In the genomic region with DNA sequence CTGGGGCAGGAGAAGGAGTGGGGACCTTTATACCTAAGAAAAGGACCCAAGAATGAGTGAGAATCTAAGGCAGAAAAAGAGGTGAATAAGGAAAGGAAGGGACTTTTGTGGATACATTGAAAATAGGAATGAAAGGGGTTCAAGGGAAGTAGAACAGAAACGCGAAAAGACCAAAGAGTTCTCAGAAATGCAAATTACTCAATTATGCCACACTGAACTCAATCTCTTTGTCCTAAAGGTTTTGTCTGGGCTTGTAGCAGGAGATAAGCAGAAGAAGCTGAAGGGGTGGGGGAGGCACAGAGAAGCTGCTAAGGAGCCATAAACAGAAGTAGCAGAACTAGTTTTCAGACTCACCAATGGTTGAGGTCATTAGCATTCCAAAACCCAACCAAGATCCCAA, we compare ENCODE assay signal across 21 mouse cellular contexts. TPM values are rescaled to one million over a fixed set of nuclear protein-coding genes. Genes with fewer than 3 reads are reported as not detected.
A peak's percentile ranks its signal among the peaks of the same experiment; 100 is the strongest.
DNase-seq lines count a peak whose midpoint lies in the region; ATAC-seq and TF ChIP-seq lines count a peak whose summit lies in the region.
"Had no signal": no experiment of that assay in that cellular context is flagged by ENCODE, and none has a peak within 500 bp of the region (broad histone marks: within the 10 kb centered on the region; RNA-seq: fewer than 3 reads in every experiment).

No protein-coding gene starts in this region.

- peak; percentile 23; the same call in 1 of the 2 replicates for TF ChIP-seq EP300 in CH12.LX (IDR thresholded peaks at IDR 0.05; ENCODE audit: low read length)

- TF ChIP-seq CTCF in CH12.LX (conservative IDR thresholded peaks at IDR 0.05 in 1 of 2, IDR thresholded peaks at IDR 0.05 in 1 of 2; ENCODE audit: low read depth in 2 of 2, low read length in 2 of 2): no peak
- TF ChIP-seq CTCF in G1E (IDR thresholded peaks at IDR 0.05; ENCODE audit: low read depth, low read length): no peak

- peak overlapping the region; percentile 63; the same call in 1 of the 2 replicates for H3K4me2 ChIP-seq in CH12.LX (ENCODE audit: insufficient read depth, low read depth, poor library complexity, severe bottlenecking)
- no peak overlapping the region for H3K4me2 ChIP-seq in forebrain, embryonic 12.5 days
- H3K4me2 ChIP-seq: embryonic facial prominence, embryonic 12.5 days had no signal

- ATAC-seq in G1E (ENCODE audit: extremely low read depth, insufficient number of reproducible peaks, low FRiP score, poor library complexity, severe bottlenecking): no peak
- no peak for ATAC-seq in forebrain, embryonic 12.5 days (ENCODE audit: low FRiP score)
- ATAC-seq: CD4-positive, CD25-positive, alpha-beta regulatory T cell, adult 4 months; forebrain, embryonic 14.5 days; forebrain, embryonic 16.5 days; Patski had no signal

- peak; percentile 48 for DNase-seq in CH12.LX (ENCODE audit: extremely low read depth)
- peak; percentile 2 for DNase-seq in G1E (ENCODE audit: low spot score)
- DNase-seq in R1 (ENCODE audit: low read depth, low spot score): peak; percentile 31
- no peak for DNase-seq in spleen, postnatal 14 days (ENCODE audit: low spot score in 2 of 2)
- DNase-seq in kidney, postnatal 10 days: no peak
- DNase-seq: adrenal gland, adult 2 months; adrenal gland, postnatal 10 days; adrenal gland, postnatal 25 days; B cell, adult 2 months; cerebellum, adult 11-12 months; cerebellum, adult 2 months; cerebellum, adult 9-10 months; cerebellum, postnatal 10 days; cerebellum, postnatal 25 days had no signal

- H3K27me3 ChIP-seq in CH12.LX (replicated peaks) (no peaks in the 10 kb centered on the region), G1E (ENCODE audit: insufficient read depth, low read length) (peaks cover 7% of the 10 kb centered on the region; the same call in 1 of the 2 replicates)
- H3K27me3 ChIP-seq in forebrain, embryonic 12.5 days: no peaks in the 10 kb centered on the region
- H3K27me3 ChIP-seq: embryonic facial prominence, embryonic 12.5 days had no signal

- H3K4me1 ChIP-seq in CH12.LX (ENCODE audit: control insufficient read depth in 1 of 2, insufficient read depth in 2 of 2) (peaks cover 0 to 25% of the 10 kb centered on the region in 2 experiments; a peak in 2 of 4 replicates), G1E (ENCODE audit: insufficient read depth, low read depth, low read length) (peaks cover 7% of the 10 kb centered on the region)
- no peaks in the 10 kb centered on the region for H3K4me1 ChIP-seq in forebrain, embryonic 12.5 days
- H3K4me1 ChIP-seq: embryonic facial prominence, embryonic 10.5 days; embryonic facial prominence, embryonic 12.5 days had no signal

- no peak overlapping the region for H3K4me3 ChIP-seq in CH12.LX (replicated peaks in 1 of 3; ENCODE audit: low read depth in 2 of 3, low read length in 2 of 3, poor library complexity in 1 of 3)
- no peak overlapping the region for H3K4me3 ChIP-seq in G1E (ENCODE audit: low read depth, low read length)
- no peak overlapping the region for H3K4me3 ChIP-seq in forebrain, embryonic 12.5 days (replicated peaks)
- H3K4me3 ChIP-seq: embryonic facial prominence, embryonic 10.5 days; embryonic facial prominence, embryonic 12.5 days had no signal

- no peaks in the 10 kb centered on the region for H3K9me3 ChIP-seq in CH12.LX (replicated peaks; ENCODE audit: low read length)
- H3K9me3 ChIP-seq in G1E (replicated peaks): no peaks in the 10 kb centered on the region
- no peaks in the 10 kb centered on the region for H3K9me3 ChIP-seq in forebrain, embryonic 12.5 days
- H3K9me3 ChIP-seq: embryonic facial prominence, embryonic 10.5 days; embryonic facial prominence, embryonic 12.5 days had no signal

- in situ Hi-C loops in CH12.LX (cut with MboI; ENCODE audit: low pct_ligation_motif_present, low pct_unique_long_range_greater_than_20kb, low sequenced_read_pairs): loop anchor here (10.0 kb wide), 1 partner anchor 49 kb away; no protein-coding TSS in a partner anchor

- TF ChIP-seq POLR2A in CH12.LX (IDR thresholded peaks at IDR 0.05; ENCODE audit: low read depth, low read length): no peak

- H3K36me3 ChIP-seq in CH12.LX (replicated peaks in 1 of 2; ENCODE audit: control insufficient read depth in 1 of 2, insufficient read depth in 1 of 2, low read length in 1 of 2) (no peaks in the 10 kb centered on the region), G1E (replicated peaks) (no peaks in the 10 kb centered on the region)
- no peaks in the 10 kb centered on the region for H3K36me3 ChIP-seq in forebrain, embryonic 12.5 days (replicated peaks)
- H3K36me3 ChIP-seq: embryonic facial prominence, embryonic 10.5 days; embryonic facial prominence, embryonic 12.5 days had no signal

- dilution Hi-C loops in CH12.LX (cut with MboI; ENCODE audit: extremely low pct_ligation_motif_present, extremely low pct_unique_long_range_greater_than_20kb, low sequenced_read_pairs): no loop called here

- H3K9ac ChIP-seq in CH12.LX (ENCODE audit: insufficient read depth, low read depth): 0 out of 2 replicates have a peak overlapping the region, but pooled peaks have one; percentile 40
- no peak overlapping the region for H3K9ac ChIP-seq in forebrain, embryonic 12.5 days
- H3K9ac ChIP-seq: embryonic facial prominence, embryonic 12.5 days had no signal

- 26% methylated on average over 2 of the region's 2 CpGs for WGBS in forebrain, embryonic 12.5 days

- peaks cover 9% of the 10 kb centered on the region for H3K79me2 ChIP-seq in CH12.LX (replicated peaks; ENCODE audit: control insufficient read depth, extremely low read depth, insufficient read depth, poor library complexity, severe bottlenecking)

- peak overlapping the region; percentile 89 for H3K27ac ChIP-seq in CH12.LX (ENCODE audit: insufficient read depth, low read depth)
- no peak overlapping the region for H3K27ac ChIP-seq in forebrain, embryonic 12.5 days
- H3K27ac ChIP-seq: embryonic facial prominence, embryonic 10.5 days; embryonic facial prominence, embryonic 12.5 days had no signal

- no peak for TF ChIP-seq RAD21 in CH12.LX (IDR thresholded peaks at IDR 0.05; ENCODE audit: low read depth, low read length)

TF ChIP-seq in CH12.LX, 34 proteins besides CTCF, POLR2A, EP300 and RAD21:
- TF ChIP-seq TCF12 (IDR thresholded peaks at IDR 0.05; ENCODE audit: low read depth, low read length) (peak; percentile 50; the same call in 1 of the 2 replicates), MEF2A (IDR thresholded peaks at IDR 0.05; ENCODE audit: borderline replicate concordance, low read depth, low read length) (peak; percentile 53; the same call in 1 of the 2 replicates), TBP (conservative IDR thresholded peaks at IDR 0.05; ENCODE audit: low read depth, low read length) (no peak), CHD2 (IDR thresholded peaks at IDR 0.05; ENCODE audit: low read length) (0 out of 2 replicates have a peak, but pooled peaks have one; percentile 26), USF1 (IDR thresholded peaks at IDR 0.05; ENCODE audit: low read depth, low read length) (no peak), PAX5 (IDR thresholded peaks at IDR 0.05; ENCODE audit: low read length) (no peak), IRF4 (IDR thresholded peaks at IDR 0.05; ENCODE audit: low read depth, low read length) (peak; percentile 54), MAX (IDR thresholded peaks at IDR 0.05; ENCODE audit: low read length) (no peak), KAT2A (IDR thresholded peaks at IDR 0.05; ENCODE audit: insufficient replicate concordance, low read length) (no peak), CHD1 (IDR thresholded peaks at IDR 0.05; ENCODE audit: low read depth, low read length) (peak; percentile 71; the same call in 1 of the 2 replicates)

RNA-seq across cellular contexts. Expression of a gene that starts 4.1 kb away (rescaled TPM):
- total RNA-seq in CH12.LX (2012; rRNA removed) (14.0 and 15.4 TPM in 2 replicates), CH12.LX (2014; rRNA removed) (25.0 and 26.4 TPM in 2 replicates), G1E (2014; fragmentation: Nextera tagmentation) (57.7 and 69.4 TPM in 2 replicates), G1E (2017) (32.2 and 32.9 TPM in 2 replicates)
- polyA plus RNA-seq in CH12.LX (2012; ENCODE audit: insufficient read length, low read depth) (10.0 and 10.7 TPM in 2 replicates), G1E (2012) (2.6 and 2.8 TPM in 2 replicates)
- polyA plus RNA-seq in forebrain, embryonic 12.5 days (2016; fragmentation: Nextera tagmentation; extraction: Ambion mirVana): 5.2 and 6.3 TPM in 2 replicates

Comparison
In these comparisons a context has a peak if more than half of its experiments do, and no peak if none do; other contexts are left out.
1. DNase-seq: peak in CH12.LX (single experiment), G1E (single experiment) and R1 (single experiment); none in spleen, postnatal 14 days (0 of 2) and kidney, postnatal 10 days (single experiment).